Mouse (Mus musculus) heart, embryonic 12.5 days (tissue): Measurements from ENCODE around the gene Eef1akmt4. TPM values are rescaled to one million over a fixed set of nuclear protein-coding genes. Genes with fewer than 3 reads are reported as not detected.
"Not testable (repeated sequence)": the region's sequence is repeated elsewhere in the genome, so short reads cannot be mapped to it uniquely, and the experiment has no call there.

Experiments
- ATAC-seq: fragments of 200-750 bp; cut with Nextera tagmentation; 2 replicates; pipeline ENCODE4 v1.8.0; 2017; ENCODE audit warnings: moderate TSS enrichment, moderate library complexity; ENCODE audit not compliant: insufficient number of reproducible peaks, low FRiP score
- H3K27ac ChIP-seq: fragments of 300-500 bp; sonication (generic); 2 replicates; pipeline ENCODE4 v1.5.1; 2016; ENCODE audit warnings: mild to moderate bottlenecking, moderate library complexity; ENCODE audit not compliant: poor library complexity, severe bottlenecking
- H3K27me3 ChIP-seq: fragments of 300-500 bp; sonication (generic); replicated peaks from 2 replicates; pipeline ENCODE4 v1.6.1; 2016; ENCODE audit warnings: mild to moderate bottlenecking, moderate library complexity
- H3K36me3 ChIP-seq: fragments of 300-500 bp; sonication (generic); 2 replicates; pipeline ENCODE4 v1.6.1; 2016; ENCODE audit warnings: mild to moderate bottlenecking, moderate library complexity
- H3K4me1 ChIP-seq: fragments of 300-500 bp; sonication (generic); replicated peaks from 2 replicates; pipeline ENCODE4 v1.6.1; 2016; ENCODE audit warnings: mild to moderate bottlenecking
- H3K4me2 ChIP-seq: fragments of 300-500 bp; sonication (generic); 2 replicates; pipeline ENCODE4 v1.6.1; 2016; ENCODE audit warnings: mild to moderate bottlenecking, moderate library complexity
- H3K4me3 ChIP-seq: fragments of 300-500 bp; sonication (generic); 2 replicates; pipeline ENCODE4 v1.5.1; 2016; ENCODE audit warnings: mild to moderate bottlenecking
- H3K9ac ChIP-seq: fragments of 300-500 bp; sonication (generic); 2 replicates; pipeline ENCODE4 v1.6.1; 2016; ENCODE audit warnings: mild to moderate bottlenecking, moderate library complexity
- H3K9me3 ChIP-seq: fragments of 300-500 bp; sonication (generic); replicated peaks from 2 replicates; pipeline ENCODE4 v1.6.1; 2016; ENCODE audit warnings: mild to moderate bottlenecking, moderate library complexity
- WGBS: fragments of 180-500 bp; shearing (Covaris S2); methylation state at CpG from one replicate; pipeline ENCODE4 v1.1.7; 2016; 5-methylcytosine and 5-hydroxymethylcytosine counted together
- polyA plus RNA-seq: library from polyadenylated mRNA; unstranded; fragments of >200 nt; fragmentation: Nextera tagmentation; extraction: Ambion mirVana; gene quantifications from 2 replicates; pipeline ENCODE4 v1.2.1, GENCODE M21; 2016

Gene Eef1akmt4
- polyA plus RNA-seq, 1 experiment from 2014 or later = 20.1 TPM

DNA sequence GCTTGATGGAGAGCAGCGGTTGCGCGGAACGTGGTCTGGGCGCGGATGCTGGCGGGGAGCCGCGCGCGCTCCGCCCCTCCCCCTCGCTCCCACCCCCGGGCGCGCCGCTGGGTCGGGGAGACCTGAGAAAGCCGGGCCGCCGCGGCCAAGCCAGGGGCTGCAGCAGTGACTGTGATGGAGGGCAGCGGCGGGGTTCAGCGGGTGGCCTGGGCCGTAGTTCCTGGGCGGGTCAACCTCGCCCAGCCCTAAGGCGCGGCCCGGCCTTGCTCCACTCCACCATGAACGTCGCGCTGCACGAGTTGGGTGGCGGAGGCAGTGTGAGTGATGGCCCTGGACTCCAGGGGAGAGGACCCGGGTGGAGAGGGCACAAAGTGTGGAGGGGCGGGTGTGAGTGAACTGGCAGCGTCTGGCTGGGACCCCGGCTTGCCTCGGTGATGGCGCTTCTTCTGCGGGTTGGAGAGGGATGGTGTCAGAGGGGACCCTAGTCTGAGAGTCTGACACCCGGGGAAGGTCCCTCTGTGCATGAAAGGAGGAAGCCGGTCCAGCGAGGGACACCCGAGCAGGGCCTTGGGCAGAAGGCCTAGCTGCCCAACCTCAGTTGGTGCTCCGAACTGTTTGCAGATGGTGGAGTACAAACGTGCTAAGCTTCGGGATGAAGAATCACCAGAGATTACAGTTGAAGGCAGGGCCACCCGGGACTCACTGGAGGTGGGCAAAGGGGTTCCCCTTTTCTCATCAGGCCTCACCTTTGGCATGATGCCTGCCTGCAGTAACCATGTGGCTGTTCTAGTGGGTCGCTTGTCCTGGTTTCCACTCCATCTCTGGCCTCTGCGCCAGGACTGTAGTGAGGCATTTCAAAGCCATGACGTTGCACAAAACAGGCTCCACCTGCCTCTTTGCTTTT is 18.6 kb downstream of the Eef1akmt4 start, which contains the start of gene Ece2:
Gene Ece2, plus strand, starts transcription at position 98 of the 904 bp plus-strand sequence.
- H3K4me1 ChIP-seq = peaks cover 6% of the 10 kb centered on the region; the same call in 1 of the 2 replicates
- peaks cover 26% of the 10 kb centered on the region for H3K27me3 ChIP-seq
- no peaks in the 10 kb centered on the region for H3K9me3 ChIP-seq
- H3K27ac ChIP-seq = no peak within 1 kb of the TSS
- H3K4me2 ChIP-seq = peak within 1 kb of the TSS; percentile 91
- no peak for ATAC-seq
- WGBS = 7% methylated on average over 54 of the region's 54 CpGs
- peak within 1 kb of the TSS; percentile 68 for H3K9ac ChIP-seq
- H3K4me3 ChIP-seq = peak within 1 kb of the TSS; percentile 59
- H3K36me3 ChIP-seq = no peaks in the 10 kb centered on the region

DNA sequence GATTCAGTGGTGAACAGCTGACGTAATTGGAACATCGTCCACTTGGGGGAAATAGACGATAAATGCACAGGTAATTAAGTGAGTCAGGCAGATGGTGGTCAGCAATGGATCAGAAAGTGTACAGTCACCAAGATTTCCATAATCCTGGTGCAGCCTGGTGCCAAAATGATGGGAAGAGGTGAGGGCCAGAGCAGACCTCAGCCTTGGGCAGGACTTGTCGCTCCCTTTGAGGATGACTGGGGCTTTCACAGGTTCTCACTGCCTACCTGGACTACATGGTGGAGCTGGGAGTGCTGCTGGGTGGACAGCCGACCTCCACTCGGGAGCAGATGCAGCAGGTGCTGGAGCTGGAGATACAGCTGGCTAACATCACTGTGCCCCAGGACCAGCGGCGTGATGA is 26.0 kb downstream of the Eef1akmt4 start:
- Histone ChIP-seq H3K9me3 (no peaks in the 10 kb centered on the region), H3K9ac (no peak overlapping the region), H3K27me3 (no peaks in the 10 kb centered on the region), H3K4me3 (no peak overlapping the region), H3K4me1 (no peaks in the 10 kb centered on the region), H3K27ac (no peak overlapping the region), H3K4me2 (no peak overlapping the region), H3K36me3 (no peaks in the 10 kb centered on the region)
- no peak for ATAC-seq
- WGBS = 78% methylated on average over 8 of the region's 8 CpGs

DNA sequence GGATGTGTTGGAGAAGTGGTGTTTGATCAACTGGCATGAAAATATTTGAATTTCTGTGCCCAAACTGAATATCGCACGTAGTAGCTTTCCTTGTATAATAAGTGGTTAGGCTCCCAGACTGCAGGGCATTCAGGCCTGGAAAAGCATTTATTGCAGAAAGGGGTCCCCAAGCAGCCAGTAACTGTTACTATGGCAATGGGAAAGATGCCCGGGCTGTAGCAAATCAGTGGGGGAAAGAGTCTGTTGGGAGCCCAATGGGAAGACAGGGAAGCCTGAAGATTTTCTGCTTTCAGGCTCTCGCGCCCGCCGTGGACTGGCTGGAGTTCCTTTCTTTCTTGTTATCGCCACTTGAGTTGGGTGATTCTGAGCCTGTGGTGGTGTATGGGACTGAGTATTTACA is 27.0 kb downstream of the Eef1akmt4 start:
- H3K27me3 ChIP-seq = 0 out of 2 replicates have a peak, but pooled peaks cover 3% of the 10 kb centered on the region
- H3K36me3 ChIP-seq = no peaks in the 10 kb centered on the region
- ATAC-seq = no peak
- no peak overlapping the region for H3K27ac ChIP-seq
- no peak overlapping the region for H3K4me3 ChIP-seq
- H3K4me1 ChIP-seq = no peaks in the 10 kb centered on the region
- no peaks in the 10 kb centered on the region for H3K9me3 ChIP-seq
- no peak overlapping the region for H3K4me2 ChIP-seq
- WGBS = 77% methylated on average over 8 of the region's 8 CpGs
- no peak overlapping the region for H3K9ac ChIP-seq

DNA sequence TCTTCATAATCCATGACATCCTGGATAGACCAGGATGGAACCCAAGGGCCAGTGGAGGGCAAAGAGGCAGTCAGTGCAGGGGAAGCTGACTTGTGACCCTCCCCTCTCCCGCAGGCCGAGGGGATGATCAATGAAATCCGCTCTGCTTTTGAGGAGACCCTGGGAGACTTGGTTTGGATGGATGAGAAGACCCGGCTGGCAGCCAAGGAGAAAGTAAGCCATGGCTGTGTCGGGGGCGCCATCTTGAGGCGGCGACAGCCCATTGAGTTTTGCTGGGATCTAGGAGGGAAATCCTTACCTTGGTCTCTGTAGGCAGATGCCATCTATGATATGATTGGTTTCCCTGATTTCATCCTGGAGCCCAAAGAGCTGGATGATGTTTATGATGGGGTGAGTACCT is 30.8 kb downstream of the Eef1akmt4 start:
- peaks cover 14% of the 10 kb centered on the region for H3K27me3 ChIP-seq
- 1% methylated on average over 8 of the region's 8 CpGs for WGBS
- no peak overlapping the region for H3K9ac ChIP-seq
- no peak overlapping the region for H3K4me2 ChIP-seq
- H3K9me3 ChIP-seq = no peaks in the 10 kb centered on the region
- H3K4me1 ChIP-seq = no peaks in the 10 kb centered on the region
- no peak for ATAC-seq
- no peak overlapping the region for H3K4me3 ChIP-seq
- no peaks in the 10 kb centered on the region for H3K36me3 ChIP-seq
- H3K27ac ChIP-seq = no peak overlapping the region

DNA sequence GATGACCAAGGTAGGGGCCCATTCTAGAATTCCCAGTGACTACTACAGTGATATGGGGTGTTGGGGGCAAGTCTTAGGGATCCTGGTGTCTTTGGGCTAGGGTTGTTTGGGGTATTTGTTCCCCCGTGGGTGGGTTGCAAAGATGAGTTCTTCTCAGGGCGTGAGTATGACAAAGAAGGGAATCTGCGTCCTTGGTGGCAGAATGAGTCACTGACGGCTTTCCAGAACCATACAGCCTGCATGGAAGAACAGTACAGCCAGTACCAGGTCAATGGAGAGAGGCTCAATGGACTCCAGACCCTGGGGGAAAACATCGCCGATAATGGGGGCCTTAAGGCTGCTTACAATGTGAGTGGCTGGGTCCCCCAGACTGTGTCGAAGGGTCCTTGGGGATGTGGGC is 32.5 kb downstream of the Eef1akmt4 start:
- no peaks in the 10 kb centered on the region for H3K4me1 ChIP-seq
- no peak for ATAC-seq
- H3K36me3 ChIP-seq = no peaks in the 10 kb centered on the region
- no peak overlapping the region for H3K4me2 ChIP-seq
- H3K27ac ChIP-seq = no peak overlapping the region
- peaks cover 14% of the 10 kb centered on the region for H3K27me3 ChIP-seq
- 72% methylated on average over 7 of the region's 7 CpGs for WGBS
- H3K4me3 ChIP-seq = no peak overlapping the region
- H3K9ac ChIP-seq = no peak overlapping the region; the same call in 1 of the 2 replicates
- no peaks in the 10 kb centered on the region for H3K9me3 ChIP-seq

DNA sequence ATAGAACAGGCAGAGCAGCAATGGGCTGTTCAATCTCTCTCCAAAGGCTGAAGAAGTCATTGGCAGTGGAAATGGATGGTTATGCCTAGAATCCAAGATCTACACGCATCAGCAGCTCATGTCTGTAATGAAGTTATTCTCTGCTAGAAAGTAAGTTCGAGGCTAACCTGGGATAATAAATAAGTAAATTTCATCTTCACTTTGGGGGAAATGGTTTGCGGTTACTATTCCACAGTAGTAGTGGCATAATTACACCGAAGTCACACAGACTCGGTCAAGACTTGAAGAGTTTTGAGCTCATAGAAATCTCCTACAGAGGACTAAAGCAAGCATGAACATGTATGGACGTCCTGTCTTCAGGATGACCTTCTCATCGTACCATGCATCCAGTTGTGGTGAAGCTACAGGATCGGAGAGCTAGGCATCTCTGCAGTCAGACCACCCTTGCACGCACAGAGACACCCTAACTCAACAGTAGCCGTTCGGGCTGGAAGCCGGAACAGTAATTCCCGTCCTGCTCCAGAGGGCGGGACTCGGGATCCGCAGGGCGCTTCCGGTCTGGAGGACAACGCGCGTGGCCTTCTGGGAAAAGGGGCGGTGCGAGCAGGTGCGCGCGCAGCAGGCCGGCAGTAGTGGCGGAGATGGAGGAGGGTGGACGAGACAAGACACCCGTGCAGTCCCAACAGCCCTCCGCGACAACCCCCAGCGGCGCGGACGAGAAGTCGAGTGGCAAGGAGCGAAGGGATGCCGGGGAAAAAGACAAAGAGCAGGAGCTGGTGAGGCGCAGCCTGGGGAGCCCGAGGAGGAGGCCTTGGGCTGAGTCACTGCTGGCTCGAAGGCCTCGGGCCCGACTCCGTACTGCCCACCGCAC is 39.9 kb downstream of the Eef1akmt4 start, which contains the start of gene Psmd2:
Gene Psmd2, plus strand, starts transcription at position 577 of the 871 bp plus-strand sequence.
- H3K27ac ChIP-seq = peak within 1 kb of the TSS; percentile 60
- H3K4me3 ChIP-seq = peak within 1 kb of the TSS; percentile 91
- peaks cover 22% of the 10 kb centered on the region for H3K36me3 ChIP-seq
- H3K9ac ChIP-seq = peak within 1 kb of the TSS; percentile 94
- H3K4me2 ChIP-seq = peak within 1 kb of the TSS; percentile 97
- H3K9me3 ChIP-seq = no peaks in the 10 kb centered on the region
- WGBS = 2% methylated on average over 46 of the region's 46 CpGs
- ATAC-seq = peak; percentile 95
- peaks cover 15% of the 10 kb centered on the region for H3K4me1 ChIP-seq
- H3K27me3 ChIP-seq = 0 out of 2 replicates have a peak, but pooled peaks cover 3% of the 10 kb centered on the region

DNA sequence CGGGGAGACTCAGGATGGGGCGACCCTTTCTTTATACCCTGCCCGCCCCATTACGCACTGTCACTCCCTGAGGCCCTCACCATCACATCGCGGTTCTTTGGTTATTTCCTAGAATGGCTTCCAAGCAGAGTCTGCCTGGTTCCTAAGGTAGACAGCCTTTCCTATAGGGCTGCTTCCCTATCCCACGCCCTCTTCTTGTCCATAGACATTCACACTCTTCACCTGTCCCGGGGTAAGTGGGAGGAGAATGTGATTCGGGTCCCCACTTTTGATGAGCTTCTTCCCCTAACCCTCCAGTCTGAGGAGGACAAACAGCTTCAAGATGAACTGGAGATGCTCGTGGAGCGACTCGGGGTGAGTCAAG is 40.5 kb downstream of the Eef1akmt4 start:
- no peak for ATAC-seq
- peak overlapping the region; percentile 94 for H3K9ac ChIP-seq

DNA sequence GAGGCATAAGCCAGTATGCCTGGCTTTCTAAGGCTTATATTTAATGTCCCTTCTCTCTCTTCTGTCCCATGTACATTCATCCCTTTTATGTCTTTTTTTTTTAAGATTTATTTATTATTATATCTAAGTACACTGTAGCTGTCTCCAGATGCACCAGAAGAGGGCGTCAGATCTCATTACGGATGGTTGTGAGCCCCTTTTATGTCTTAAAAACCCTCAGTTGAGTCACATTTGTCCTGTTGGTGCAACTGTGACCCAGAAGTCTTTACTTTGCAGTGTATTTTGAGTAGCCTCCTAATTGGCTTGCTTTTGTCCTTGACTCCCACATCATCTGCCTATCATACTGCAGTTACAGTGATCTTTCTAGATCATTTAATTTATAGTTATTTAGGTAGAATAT is 41.9 kb downstream of the Eef1akmt4 start:
- H3K27me3 ChIP-seq = no peaks in the 10 kb centered on the region
- H3K4me3 ChIP-seq = no peak overlapping the region
- no peaks in the 10 kb centered on the region for H3K9me3 ChIP-seq
- no peak overlapping the region for H3K27ac ChIP-seq
- no peak for ATAC-seq
- H3K9ac ChIP-seq = no peak overlapping the region
- no peak overlapping the region for H3K4me2 ChIP-seq
- 54% methylated on average over 2 of the region's 2 CpGs for WGBS
- H3K36me3 ChIP-seq = peaks cover 42% of the 10 kb centered on the region
- H3K4me1 ChIP-seq = peaks cover 15% of the 10 kb centered on the region

More for the DNA sequence above, 40.5 kb downstream of the Eef1akmt4 start:
- WGBS = 8% methylated on average over 12 of the region's 12 CpGs
- Histone ChIP-seq H3K36me3 (peaks cover 28% of the 10 kb centered on the region), H3K4me3 (peak overlapping the region; percentile 91), H3K27ac (no peak overlapping the region), H3K9me3 (no peaks in the 10 kb centered on the region), H3K27me3 (0 out of 2 replicates have a peak, but pooled peaks cover 2% of the 10 kb centered on the region), H3K4me1 (peaks cover 15% of the 10 kb centered on the region), H3K4me2 (peak overlapping the region; percentile 97)

DNA sequence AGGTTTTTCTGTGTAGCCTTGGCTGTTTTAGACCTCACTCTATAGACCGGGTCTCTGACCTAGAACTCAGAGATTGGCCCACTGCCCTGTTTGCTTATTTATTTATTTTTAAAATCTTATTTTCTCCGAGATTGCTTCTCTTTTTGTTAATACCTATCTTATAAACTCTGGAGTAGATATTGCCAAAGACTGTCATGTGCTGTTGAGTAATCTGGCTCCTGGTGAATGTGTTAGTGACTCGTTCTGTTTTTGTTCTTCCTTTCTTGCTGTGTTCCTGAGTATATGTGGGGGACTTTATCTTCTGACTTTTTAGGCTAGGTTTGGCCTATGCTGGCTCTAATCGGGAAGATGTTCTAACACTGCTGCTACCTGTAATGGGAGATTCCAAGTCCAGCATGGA is 46.3 kb downstream of the Eef1akmt4 start:
- Histone ChIP-seq H3K27ac (no peak overlapping the region), H3K27me3 (no peaks in the 10 kb centered on the region), H3K36me3 (peaks cover 84% of the 10 kb centered on the region), H3K4me1 (peaks cover 5% of the 10 kb centered on the region), H3K9me3 (no peaks in the 10 kb centered on the region), H3K9ac (no peak overlapping the region), H3K4me3 (no peak overlapping the region), H3K4me2 (no peak overlapping the region)
- ATAC-seq = no peak
- 88% methylated on average over 4 of the region's 4 CpGs for WGBS

DNA sequence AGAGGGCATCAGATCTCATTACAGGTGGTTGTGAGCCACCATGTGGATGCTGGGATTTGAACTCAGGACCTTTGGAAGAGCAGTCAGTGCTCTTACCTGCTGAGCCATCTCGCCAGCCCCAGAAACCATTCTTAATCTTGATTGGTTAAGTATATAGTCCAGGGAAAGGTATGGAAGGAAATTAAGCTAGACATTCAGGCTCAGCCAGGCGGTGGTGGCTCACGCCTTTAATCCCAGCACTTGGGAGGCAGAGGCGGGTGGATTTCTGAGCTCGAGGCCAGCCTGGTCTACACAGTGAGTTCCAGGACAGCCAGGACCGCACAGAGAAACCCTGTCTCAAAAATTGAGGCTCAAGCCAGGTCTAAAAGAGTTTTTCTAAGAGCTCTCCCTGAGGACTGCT is 56.6 kb downstream of the Eef1akmt4 start, which contains the start of gene Eif4g1:
Gene Eif4g1, plus strand, starts transcription at position 301 of the 400 bp plus-strand sequence.
- not testable (repeated sequence) for ATAC-seq, H3K4me3 ChIP-seq, H3K4me2 ChIP-seq, H3K27me3 ChIP-seq, H3K4me1 ChIP-seq, H3K9ac ChIP-seq, H3K27ac ChIP-seq, H3K9me3 ChIP-seq
- H3K36me3 ChIP-seq = peaks cover 21% of the 10 kb centered on the region
- 91% methylated on average over 5 of the region's 6 CpGs for WGBS
